ENCODE assay signal across 25 mouse cellular contexts in genomic region chr15:5892034-5892433, GRCm38 (mm10).
DNase-seq lines count a peak whose midpoint lies in the region; ATAC-seq and TF ChIP-seq lines count a peak whose summit lies in the region.
"Had no signal": no experiment of that assay in that cellular context is flagged by ENCODE, and none has a peak within 500 bp of the region (broad histone marks: within the 10 kb centered on the region; RNA-seq: fewer than 3 reads in every experiment).

No protein-coding gene starts in this region.

- H3K4me2 ChIP-seq in lung, embryonic 14.5 days, result no peak overlapping the region
- no peak overlapping the region for H3K4me2 ChIP-seq in lung, postnatal 0 days (replicated peaks; ENCODE audit: low read depth, low read length)
- H3K4me2 ChIP-seq: embryonic facial prominence, embryonic 13.5 days; forebrain, embryonic 13.5 days; heart, embryonic 12.5 days; hindbrain, embryonic 12.5 days; hindbrain, embryonic 15.5 days had no signal

- 59% methylated on average over 3 of the region's 3 CpGs for WGBS in heart, adult 2 months
- WGBS in lung, embryonic 14.5 days, result 30% methylated on average over 3 of the region's 3 CpGs
- WGBS in lung, postnatal 0 days, result 29% methylated on average over 3 of the region's 3 CpGs

- intact Hi-C loops in heart, adult 2 months (cut with DNase I), result no loop called here

- DNase-seq in heart, adult 11 months, result peak; percentile 49
- no peak for DNase-seq in heart, adult 2 months
- peak; percentile 46 for DNase-seq in lung, embryonic 14.5 days
- DNase-seq in lung, postnatal 14 days, result no peak
- DNase-seq in lung, postnatal 0 days (ENCODE audit: low spot score), result peak; percentile 50
- no peak for DNase-seq in lung, postnatal 25 days (ENCODE audit: low spot score)
- DNase-seq in B cell, adult 2 months, result no peak
- DNase-seq: adrenal gland, adult 8-10 months; adrenal gland, postnatal 25 days; cerebellum, adult 11-12 months; cerebellum, adult 8-10 months; cerebellum, postnatal 10 days; cerebellum, postnatal 36 days; embryo, embryonic 11 days; gastrocnemius, postnatal 10 days; gastrocnemius, postnatal 36 days had no signal

- no peak for TF ChIP-seq POLR2A in heart, adult 2 months (IDR thresholded peaks at IDR 0.05; ENCODE audit: insufficient read depth, low read depth, low read length)

- H3K4me3 ChIP-seq in heart, adult 2 months, result no peak overlapping the region
- H3K4me3 ChIP-seq in lung, embryonic 14.5 days (ENCODE audit: low read depth, low read length), result no peak overlapping the region
- H3K4me3 ChIP-seq in lung, postnatal 0 days (ENCODE audit: low read depth, low read length), result no peak overlapping the region
- H3K4me3 ChIP-seq: embryonic facial prominence, embryonic 10.5 days; embryonic facial prominence, embryonic 13.5 days; erythroblast, embryonic 14.5 days; forebrain, embryonic 13.5 days; heart, embryonic 12.5 days; hindbrain, embryonic 12.5 days; hindbrain, embryonic 15.5 days had no signal

- TF ChIP-seq EP300 in heart, adult 2 months (IDR thresholded peaks at IDR 0.05; ENCODE audit: insufficient read depth, low read depth, low read length), result no peak
- TF ChIP-seq EP300 in lung, postnatal 0 days (IDR thresholded peaks at IDR 0.05), result no peak

- TF ChIP-seq CTCF in heart, adult 2 months (IDR thresholded peaks at IDR 0.05), result no peak
- TF ChIP-seq CTCF in lung, embryonic 14.5 days (IDR thresholded peaks at IDR 0.05; ENCODE audit: low read depth), result no peak
- TF ChIP-seq CTCF in lung, postnatal 0 days (IDR thresholded peaks at IDR 0.05), result no peak

- H3K27ac ChIP-seq in heart, adult 2 months, result no peak overlapping the region
- H3K27ac ChIP-seq in lung, embryonic 14.5 days (ENCODE audit: low read depth), result no peak overlapping the region
- no peak overlapping the region for H3K27ac ChIP-seq in lung, postnatal 0 days (ENCODE audit: low read length)
- H3K27ac ChIP-seq: embryonic facial prominence, embryonic 10.5 days; embryonic facial prominence, embryonic 13.5 days; forebrain, embryonic 13.5 days; hindbrain, embryonic 12.5 days; hindbrain, embryonic 15.5 days had no signal

- H3K36me3 ChIP-seq in heart, adult 2 months (ENCODE audit: control insufficient read depth, insufficient read depth, low read length), result no peaks in the 10 kb centered on the region
- H3K36me3 ChIP-seq in lung, embryonic 14.5 days (ENCODE audit: insufficient read depth), result no peaks in the 10 kb centered on the region
- H3K36me3 ChIP-seq in lung, postnatal 0 days (ENCODE audit: insufficient read depth, low read length), result no peaks in the 10 kb centered on the region
- H3K36me3 ChIP-seq: embryonic facial prominence, embryonic 10.5 days; embryonic facial prominence, embryonic 13.5 days; heart, embryonic 12.5 days; hindbrain, embryonic 12.5 days; hindbrain, embryonic 15.5 days had no signal

- H3K27me3 ChIP-seq in heart, adult 2 months (ENCODE audit: control insufficient read depth, insufficient read depth, low read length), result no peaks in the 10 kb centered on the region
- no peaks in the 10 kb centered on the region for H3K27me3 ChIP-seq in lung, embryonic 14.5 days (ENCODE audit: insufficient read depth, low read length)
- H3K27me3 ChIP-seq in lung, postnatal 0 days (replicated peaks; ENCODE audit: insufficient read depth, low read length), result no peaks in the 10 kb centered on the region
- H3K27me3 ChIP-seq: embryonic facial prominence, embryonic 13.5 days; forebrain, embryonic 13.5 days; heart, embryonic 12.5 days; hindbrain, embryonic 12.5 days; hindbrain, embryonic 15.5 days had no signal

- no peaks in the 10 kb centered on the region for H3K4me1 ChIP-seq in heart, adult 2 months (ENCODE audit: control insufficient read depth, insufficient read depth, low read length)
- H3K4me1 ChIP-seq in lung, embryonic 14.5 days (ENCODE audit: insufficient read depth), result no peaks in the 10 kb centered on the region
- H3K4me1 ChIP-seq in lung, postnatal 0 days (ENCODE audit: insufficient read depth, low read depth, low read length), result no peaks in the 10 kb centered on the region
- H3K4me1 ChIP-seq: embryonic facial prominence, embryonic 10.5 days; embryonic facial prominence, embryonic 13.5 days; forebrain, embryonic 13.5 days; heart, embryonic 12.5 days; hindbrain, embryonic 12.5 days; hindbrain, embryonic 15.5 days had no signal

- no peaks in the 10 kb centered on the region for H3K79me2 ChIP-seq in heart, adult 2 months (replicated peaks; ENCODE audit: control insufficient read depth, insufficient read depth, low read length)

- no peaks in the 10 kb centered on the region for H3K9me3 ChIP-seq in lung, embryonic 14.5 days (ENCODE audit: low read depth, low read length)
- H3K9me3 ChIP-seq in lung, postnatal 0 days (ENCODE audit: low read length), result no peaks in the 10 kb centered on the region
- H3K9me3 ChIP-seq: embryonic facial prominence, embryonic 10.5 days; embryonic facial prominence, embryonic 13.5 days; forebrain, embryonic 13.5 days; hindbrain, embryonic 12.5 days; hindbrain, embryonic 15.5 days had no signal

- ATAC-seq in lung, embryonic 14.5 days (ENCODE audit: insufficient read depth), result peak; percentile 80; the same call in 1 of the 2 replicates
- ATAC-seq in lung, postnatal 0 days, result peak; percentile 52
- ATAC-seq: activated CD4-positive, CD25-positive, alpha-beta regulatory T cell, adult 4 months; forebrain, embryonic 13.5 days; forebrain, embryonic 16.5 days had no signal

- no peak overlapping the region for H3K9ac ChIP-seq in heart, adult 2 months (ENCODE audit: low read depth, low read length)
- no peak overlapping the region for H3K9ac ChIP-seq in lung, embryonic 14.5 days
- H3K9ac ChIP-seq in lung, postnatal 0 days (replicated peaks; ENCODE audit: low read depth), result no peak overlapping the region
- H3K9ac ChIP-seq: embryonic facial prominence, embryonic 13.5 days; forebrain, embryonic 13.5 days; heart, embryonic 12.5 days; hindbrain, embryonic 12.5 days; hindbrain, embryonic 15.5 days had no signal

Comparison
In these comparisons a context has a peak if more than half of its experiments do, and no peak if none do; other contexts are left out.
1. DNase-seq: peak in heart, adult 11 months (single experiment), lung, embryonic 14.5 days (single experiment) and lung, postnatal 0 days (single experiment); none in heart, adult 2 months (0 of 2), lung, postnatal 14 days (single experiment), lung, postnatal 25 days (single experiment) and B cell, adult 2 months (0 of 2).